Mouse (Mus musculus) thymus, adult 18-20 months (tissue): ENCODE measurements around the gene Snta1.

Source experiments
- DNase-seq, 2 experiments: peaks; one replicate each; pipeline ENCODE4 v3.0.0; 2022; ENCODE audit warnings: mixed read lengths in 2 of 2

Snta1 gene

DNA sequence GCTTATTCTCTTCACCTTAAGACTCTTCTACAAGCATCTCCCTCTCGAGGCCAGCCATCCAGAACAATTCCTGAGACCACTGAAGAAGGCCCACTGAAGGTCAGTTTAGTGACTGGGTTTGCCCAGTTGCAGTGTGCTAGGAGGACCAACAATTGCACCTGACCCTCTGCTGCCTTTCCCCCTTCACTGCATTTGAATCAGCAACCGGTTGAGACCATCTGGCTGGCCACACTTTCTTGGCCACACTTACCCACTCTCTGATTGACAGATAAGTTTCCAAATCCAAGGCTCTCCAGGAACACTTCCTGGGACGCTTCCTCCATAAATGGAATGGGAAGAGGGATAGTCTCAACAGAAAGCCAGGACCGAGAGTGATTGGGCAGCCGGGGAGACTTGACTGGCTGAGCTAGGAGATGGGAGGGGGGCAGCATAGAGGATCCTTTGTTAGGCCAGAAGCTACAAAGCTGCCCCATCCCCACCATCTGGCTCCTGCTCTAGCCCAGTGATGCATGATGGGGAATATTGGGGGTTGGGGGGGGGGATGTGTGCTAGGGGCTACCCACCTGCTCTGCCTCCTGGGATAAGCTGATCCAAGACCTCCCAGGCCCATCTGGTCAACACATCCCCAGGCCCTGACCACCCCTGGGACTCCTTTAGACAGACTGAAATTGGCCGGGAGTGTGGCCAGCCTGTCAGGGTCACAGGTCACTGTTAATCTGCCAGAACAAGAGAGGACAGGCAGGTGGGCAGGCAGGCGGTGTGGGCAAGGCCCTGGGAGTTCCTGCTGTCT is 13.2 kb upstream of the Snta1 start:
- no peak for DNase-seq

DNA sequence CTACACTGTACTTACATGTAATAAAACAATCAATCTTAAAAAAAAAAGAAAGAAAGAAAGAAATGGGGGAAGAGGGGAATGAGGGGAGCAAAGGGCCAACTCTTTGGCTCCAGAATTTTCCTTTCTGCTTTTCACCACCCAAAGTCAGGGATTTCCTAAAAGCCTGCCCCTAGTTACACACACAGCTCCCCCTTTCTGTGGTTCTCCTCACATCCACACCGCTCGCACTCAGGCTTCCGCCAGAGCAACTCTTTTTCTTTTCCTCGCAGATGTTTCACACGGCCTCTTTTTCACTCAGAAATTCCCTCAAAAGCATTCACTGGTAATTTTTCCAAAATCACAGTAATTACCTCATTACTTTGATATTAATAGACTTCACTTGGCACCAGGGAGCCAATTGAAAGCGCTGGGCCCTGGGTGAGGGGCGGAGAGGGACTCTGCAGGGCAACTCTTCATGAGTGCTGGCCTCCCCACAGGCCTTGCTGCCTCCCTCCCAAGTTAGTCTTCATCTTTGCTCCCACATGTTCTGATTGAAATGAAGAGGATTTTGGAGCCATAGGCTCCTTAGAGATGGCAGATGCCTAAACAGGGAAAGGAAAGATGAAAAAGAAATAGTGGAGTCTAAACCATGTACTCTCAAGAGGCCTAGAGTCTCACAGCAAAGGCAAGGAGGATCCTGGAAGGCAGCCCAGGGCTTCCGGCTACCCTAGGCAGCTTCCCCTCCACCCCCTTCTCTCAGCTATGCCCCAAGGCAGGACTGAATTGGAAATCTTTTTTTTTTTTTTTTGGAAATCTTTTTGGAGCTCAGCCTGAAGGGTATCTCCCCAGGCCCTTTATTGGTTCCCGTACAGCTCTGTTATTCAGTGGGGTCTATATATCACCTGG is 12.0 kb upstream of the Snta1 start:
- no peak for DNase-seq

DNA sequence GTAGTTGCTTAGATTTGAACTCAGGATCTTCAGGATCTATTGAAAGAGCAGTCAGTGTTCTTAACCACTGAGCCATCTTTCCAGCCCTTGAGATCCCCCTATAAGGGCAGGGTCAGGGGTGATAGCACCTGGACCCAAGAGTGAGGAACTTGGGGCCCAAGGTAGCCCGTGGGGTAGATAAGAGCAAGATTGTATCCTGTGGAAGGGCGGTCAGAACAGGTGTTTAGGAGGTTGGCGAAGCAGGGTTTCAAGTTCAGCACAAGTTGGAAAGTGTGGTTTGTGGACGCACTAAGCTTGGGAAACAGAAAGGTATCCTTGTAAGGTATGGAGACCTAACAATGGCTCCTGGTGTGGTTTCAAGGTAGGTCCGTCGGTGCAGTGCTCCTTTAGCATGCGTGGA is 10.1 kb upstream of the Snta1 start:
- no peak for DNase-seq

DNA sequence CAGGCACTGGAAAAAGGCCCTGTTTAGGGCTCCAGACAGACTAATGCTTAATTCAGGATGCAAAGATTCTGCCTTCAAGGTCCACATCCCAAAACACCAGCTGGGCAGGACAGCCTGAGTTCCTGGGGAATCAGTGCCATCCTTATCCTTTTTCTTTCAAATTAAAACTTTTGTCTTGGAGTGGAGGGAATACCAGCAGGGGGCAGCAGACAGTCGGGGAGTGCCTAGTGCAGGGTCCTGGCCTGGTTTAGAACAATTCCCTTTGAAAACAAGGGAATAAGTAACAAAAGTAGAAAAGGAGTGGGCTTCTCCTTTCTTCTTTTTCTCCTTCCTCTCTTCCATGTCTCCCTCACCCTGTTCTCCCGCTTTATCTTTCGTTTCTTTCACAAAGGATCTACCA is 9.2 kb upstream of the Snta1 start:
- peak in 1 of 2 experiments; percentile 27 for DNase-seq

DNA sequence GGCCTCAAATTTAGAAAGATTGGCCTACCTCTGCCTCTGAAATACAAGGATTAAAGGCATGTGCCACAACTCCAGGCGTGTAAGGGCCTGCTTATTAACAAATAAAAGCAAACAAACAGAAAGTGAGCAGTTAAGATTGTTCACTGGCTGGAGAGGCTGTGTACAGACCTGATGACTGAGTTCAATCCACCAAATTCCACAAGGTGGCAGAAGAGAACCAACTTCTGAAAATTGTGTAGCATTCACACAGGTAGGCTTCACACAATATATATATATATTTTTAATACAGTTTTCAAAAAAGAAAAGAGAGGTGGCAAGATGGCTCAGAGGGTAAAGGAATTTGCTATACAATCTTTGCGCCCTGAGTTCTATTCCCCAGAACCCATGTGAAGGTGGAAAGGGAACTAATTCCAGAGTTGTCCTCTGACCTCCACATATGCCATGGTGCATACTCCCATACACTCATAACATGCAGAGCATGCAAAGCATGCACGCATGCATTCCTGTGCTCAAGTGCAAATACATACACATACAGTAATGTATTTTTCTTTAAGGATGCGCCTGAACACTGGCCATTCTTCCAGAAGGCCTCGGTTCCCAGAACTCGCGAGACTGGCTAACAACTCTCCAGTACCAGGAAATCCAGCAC is 4.2 kb upstream of the Snta1 start:
- DNase-seq = no peak

DNA sequence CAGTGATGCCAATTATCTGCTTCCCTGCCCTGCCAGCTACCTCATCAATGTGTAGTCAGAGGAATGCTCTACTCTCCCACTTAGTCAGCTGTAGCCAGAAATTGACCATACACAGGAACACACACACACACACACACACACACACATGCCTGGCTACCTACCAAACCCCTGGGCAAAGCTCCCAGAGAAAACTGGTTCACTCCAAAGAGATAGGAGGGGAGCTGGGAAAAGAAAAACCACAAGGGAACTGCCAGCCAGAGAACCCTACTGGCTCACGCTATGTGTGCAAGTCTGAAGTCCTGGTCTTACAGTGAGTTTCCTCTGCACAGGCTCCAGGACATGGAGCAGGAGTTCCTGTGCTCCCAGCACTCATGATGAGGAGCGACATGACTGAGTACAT is 2.5 kb upstream of the Snta1 start:
- DNase-seq = no peak

DNA sequence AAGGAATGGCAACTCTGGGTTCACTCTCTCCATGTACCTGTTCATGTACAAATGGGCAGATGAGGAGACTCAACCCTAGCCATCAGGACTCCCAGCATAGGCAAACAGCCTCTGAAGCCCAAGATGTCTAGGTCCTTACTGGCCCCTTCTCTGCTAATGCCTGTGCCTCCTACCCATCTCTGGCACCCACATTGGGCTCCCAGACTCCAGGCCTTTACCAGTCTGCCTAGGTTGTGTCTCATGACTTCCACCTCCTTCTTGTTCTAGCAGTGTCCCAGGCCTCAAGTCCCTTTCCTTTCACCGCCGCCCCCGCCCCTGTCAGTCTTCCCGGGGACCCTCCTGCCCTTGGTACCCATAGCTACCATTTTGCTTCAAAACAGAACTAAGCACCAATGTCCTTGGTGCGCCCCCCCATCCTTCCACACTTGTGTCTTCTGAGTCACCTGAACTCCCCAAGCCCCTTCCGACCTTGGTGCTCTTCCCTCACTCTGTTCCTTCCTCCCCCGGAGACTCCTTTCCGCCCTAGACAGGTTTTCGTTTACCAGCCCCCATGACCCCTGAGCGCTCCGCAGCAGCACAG is 746 bp downstream of the Snta1 start:
- DNase-seq = no peak

DNA sequence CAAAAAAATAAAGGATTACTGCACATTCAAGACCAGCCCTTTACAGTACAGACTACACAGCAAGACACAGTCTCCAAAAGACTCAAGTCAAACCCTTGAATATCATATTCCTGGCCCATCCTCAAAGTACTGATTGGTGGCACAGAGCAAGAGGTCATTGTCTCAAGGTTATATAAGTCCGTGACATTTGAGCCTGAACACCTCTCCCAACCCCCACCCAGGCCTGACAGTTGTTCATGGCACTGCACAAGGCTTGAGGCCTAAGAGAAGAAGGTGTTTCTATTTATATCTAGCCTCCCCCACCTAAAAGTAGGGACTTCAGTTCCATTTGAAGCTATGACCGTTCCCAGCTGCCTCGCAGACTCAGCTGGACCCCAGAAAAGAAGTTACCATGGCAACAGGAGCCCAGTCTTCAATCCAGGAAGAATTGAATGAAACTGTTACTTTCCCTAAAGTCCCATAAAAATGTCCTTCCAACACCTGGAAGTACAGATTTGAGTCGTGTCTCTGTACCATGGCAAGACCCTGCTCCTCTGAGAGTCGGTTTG is 2.4 kb downstream of the Snta1 start:
- DNase-seq = no peak

DNA sequence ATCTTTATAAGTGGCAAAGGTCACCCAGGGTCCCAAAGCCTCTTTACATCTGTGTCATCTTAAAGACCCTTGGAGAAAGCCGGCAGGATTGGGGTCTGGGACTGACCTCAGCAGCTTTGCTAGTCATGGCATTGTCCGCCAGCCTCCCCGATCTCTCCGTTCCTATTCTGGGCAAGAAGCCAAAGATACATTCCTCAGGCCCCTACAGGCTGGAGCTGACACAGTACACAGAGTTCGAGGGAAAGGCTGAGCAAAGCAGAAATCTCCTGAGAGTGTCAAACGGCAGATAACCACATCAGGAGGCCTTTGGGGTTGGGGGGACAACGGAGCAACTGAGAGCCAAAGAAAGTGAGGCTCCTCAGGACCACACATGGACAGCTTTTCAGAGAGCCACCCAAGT is 5.1 kb downstream of the Snta1 start:
- DNase-seq = no peak

DNA sequence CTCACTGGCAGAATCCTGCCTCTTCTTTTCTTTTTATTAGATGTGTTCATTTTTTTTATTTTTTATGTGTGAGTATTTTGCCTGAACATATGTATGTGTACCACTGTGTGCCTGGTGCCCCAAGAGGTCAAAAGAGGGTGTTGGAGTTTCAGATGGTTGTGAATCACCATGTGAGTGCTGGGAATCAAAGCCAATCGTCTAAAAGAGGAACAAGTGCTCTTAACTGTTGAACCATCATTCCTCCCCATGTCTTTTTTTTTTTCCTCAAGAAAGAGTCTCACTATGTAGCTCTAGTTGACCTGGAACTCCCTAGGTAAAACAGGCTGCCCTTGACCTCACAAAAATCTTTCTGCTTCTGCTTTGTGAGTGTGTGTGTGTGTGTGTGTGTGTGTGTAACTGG is 5.9 kb downstream of the Snta1 start:
- DNase-seq = no peak

DNA sequence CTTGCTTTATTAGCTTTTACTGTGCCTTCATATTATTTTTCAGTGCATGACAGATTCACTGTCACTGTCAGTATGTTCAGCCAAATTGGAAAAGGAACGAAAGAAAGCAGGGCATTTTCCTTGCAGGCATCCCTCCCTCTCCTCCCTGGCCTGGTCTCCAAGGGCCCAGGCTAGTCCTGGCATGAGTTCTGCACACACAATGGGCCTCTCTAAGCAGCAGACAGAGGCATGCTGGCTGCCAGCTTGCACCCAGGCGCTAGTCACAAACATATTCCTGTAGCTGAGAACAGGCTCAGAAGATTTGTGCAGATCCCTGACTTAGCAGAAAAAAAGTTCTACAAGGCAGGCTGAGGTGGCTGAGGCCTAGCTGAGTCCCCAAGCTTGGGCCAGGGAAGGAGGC is 8.6 kb downstream of the Snta1 start:
- no peak for DNase-seq

DNA sequence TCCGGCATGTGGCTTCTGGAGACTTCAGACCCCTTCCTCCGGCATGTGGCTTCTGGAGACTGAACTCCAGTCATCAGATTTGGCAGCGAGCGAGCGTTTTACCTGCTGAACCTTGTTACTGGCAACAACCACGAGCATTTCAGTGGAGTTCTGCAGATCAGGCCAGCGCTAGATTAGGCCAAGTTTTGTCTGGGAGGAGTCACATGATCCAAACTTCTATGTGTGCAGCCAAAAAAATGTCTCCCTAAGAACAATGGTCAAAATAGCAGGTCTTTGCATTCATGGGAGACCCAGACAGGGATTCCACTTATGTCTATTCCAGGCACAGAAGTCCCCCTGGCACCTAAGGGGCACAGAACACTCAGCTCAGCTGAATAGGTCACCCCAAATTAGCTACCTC is 9.6 kb downstream of the Snta1 start:
- no peak for DNase-seq

DNA sequence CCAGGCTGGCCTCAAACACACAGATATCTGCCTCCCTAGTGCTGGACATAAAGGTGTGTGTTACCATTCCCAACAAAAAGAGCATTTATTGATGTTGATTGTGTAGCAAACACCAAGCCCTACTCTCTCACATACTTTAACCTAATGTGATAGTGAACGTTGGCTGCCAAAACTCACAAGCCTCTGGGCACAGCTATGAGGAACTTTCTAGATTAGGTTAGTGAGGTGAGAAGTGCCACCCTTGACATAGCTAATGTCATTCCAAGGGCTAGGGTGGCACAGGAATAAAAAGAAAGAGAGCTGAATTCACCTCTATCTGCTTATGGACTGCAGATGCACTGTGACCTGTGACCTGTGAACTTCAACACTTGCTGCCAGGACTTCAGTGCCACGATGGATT is 11.4 kb downstream of the Snta1 start:
- DNase-seq = no peak

DNA sequence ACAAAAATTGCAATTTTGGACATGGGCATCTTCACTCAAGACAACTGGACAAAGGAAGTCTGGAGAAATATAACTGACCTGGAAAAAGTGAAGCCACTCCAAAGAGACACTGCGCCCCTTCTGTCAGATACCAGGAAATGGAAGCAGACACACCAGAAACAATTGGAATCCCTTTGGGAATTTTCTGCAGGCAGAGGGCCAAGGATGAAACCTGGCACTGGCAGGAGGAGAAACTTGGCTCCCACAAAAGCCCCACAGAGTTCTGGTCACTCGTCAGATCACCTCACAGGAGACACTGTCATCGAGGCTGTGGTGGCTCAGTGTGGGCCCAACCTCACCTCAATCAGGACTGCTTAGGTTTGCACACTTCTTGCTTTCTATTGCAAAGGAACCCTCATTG is 13.3 kb downstream of the Snta1 start:
- no peak for DNase-seq

DNA sequence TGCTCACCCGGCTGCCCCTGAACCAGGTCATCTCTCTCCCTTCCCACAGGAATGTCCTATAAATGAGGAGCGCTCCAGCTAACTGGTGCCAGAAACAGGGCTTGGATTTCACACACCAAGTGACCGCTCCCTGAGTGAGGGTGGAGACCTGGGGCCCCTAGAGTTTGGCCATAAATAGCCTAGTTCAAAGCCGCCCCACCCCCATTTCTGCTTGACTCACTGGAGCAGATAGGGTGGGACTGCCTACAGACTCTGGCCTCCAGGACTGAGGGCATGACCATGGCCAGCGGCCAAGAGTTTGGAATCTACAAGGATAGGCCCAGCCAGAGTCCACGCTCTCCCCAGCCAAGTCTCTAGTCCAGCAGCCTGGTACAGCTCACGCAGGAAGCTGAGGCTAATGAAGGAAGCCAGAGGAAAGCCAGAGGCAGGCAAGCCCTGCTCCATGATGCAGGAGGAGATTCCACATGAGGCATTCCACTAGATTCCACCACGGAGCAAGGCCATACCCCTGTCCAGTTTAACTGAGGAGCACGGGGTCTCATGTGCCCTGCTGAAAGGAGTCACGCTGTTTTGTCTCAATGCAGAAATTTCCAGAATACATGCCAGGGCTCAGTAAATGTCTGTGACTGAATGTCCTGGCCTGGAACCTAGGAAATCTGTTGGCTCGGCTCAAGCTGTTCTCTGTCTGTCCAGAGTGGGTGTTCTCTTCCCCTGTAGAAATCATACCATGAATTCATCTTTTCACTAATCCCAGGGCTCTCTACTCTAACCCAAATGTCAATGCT is 17.5 kb downstream of the Snta1 start:
- peak in 1 of 2 experiments; percentile 20 for DNase-seq

DNA sequence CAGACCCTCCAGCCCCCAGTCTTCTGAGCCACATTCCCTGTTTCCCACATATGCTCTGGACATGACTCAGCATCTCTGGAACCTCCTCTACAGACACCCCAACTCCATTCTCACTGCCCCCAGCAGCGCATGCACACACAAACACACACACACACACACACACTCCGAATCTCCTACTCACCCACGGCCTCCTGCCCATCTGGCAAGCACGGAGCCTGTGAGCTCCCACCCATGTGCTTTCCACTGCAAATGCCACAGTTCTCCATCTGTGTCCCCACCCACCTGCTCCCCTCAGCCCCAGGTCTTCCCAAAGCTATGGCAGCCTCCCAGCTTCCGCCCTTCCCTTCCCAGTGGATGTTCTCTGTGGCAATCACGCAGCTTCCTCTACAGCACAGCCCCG is 28.8 kb downstream of the Snta1 start:
- no peak for DNase-seq

DNA sequence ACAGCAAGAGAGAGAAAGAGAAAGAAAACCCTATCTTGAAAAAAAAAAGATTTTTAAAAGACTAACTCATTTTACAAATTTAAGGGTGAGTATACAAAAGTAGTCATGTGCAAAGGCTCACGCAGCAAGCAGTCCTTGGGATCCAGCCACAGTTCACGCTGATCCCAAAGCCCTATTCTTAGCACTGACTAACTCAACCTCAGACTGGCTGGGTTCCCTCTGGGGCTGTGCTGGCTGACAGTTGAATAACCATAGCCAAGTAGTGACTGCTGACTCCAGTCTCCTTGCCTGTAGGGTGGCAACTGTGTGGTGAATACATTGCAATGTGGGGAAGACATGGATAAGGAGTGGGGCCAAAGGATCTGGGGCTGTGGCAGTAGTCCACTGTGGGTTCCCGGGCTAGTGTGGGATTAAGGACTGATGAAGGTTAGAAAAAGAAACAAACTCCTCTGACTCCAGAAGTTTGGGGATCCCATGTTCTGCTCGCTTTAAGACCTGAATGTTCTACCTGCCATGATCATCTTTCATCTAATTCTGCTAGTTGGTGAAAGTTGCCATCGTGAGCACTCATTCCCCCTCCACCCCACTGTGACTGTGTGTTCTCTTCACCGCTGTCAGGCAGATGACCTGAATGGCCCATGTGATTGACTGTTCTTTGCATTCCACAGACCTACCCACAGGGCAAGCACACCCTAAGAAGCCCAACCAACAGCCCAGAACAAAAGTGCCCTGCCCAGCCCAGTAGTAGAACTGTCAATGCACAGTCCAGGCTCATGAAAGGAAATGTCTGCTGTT is 32.9 kb downstream of the Snta1 start:
- DNase-seq = no peak

DNA sequence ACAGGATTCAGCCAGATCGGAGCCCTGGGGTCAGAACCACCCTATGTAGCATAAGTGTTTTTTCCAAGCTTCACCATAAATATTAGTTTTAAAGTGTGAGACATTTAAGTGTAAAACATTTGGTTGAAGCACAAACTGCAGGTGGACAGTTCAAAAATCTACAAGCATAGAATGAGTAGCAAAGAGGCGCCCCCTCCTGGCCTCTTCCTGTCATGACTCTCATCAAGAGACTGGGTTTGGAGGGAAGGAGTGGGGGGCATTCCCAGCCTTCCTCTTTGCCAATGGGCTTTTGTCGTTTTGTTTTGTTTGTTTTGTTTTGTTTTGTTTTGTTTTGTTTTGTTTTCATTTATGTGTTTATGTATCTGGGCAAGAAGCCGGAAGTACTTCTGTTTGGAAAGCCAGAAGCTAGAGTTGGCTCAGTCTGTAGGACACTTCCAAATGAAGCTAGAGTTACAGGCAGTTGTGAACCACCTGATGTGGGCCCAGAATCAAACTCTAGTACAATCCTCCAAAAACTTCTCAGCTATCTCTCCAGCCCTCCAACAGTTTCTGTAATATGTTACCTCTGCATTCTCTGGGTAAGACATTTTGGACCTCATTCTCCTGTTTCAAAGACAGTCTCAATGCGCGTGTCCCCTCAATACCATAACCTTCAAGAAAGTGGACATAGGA is 33.8 kb downstream of the Snta1 start:
- DNase-seq = peak in 1 of 2 experiments; percentile 27

DNA sequence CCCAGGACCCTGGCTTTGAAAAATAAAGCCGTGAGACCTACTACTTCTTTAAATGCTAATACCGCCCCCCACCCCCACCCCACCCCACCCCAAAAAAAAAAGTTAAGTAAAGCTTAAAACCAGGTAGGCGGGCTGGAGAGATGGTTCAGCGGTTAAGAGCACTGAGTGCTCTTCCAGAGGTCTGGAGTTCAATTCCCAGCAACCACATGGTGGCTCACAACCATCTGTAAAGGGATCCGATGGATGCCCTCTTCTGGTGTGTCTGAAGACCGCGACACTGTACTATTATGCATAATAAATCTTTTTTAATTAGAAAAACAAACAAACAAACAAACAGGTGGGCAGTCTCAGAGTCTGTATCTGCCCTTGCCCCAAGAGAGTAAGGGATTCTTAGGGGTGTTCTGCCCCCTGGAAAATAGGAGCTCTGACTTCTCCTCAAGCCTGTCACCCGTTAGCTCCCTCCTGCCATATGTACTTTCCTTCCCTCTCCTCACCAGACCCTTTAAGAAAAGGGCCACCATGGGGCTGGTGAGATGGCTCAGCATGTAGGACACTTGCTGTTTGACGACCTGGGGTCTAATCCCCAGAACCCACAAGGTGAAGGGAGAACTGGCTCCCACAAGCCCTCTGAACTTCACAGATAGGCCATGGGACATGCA is 34.9 kb downstream of the Snta1 start, which contains the start of gene Cdk5rap1:
TSS of gene Cdk5rap1 (minus strand) at position 169 of the 659 bp plus-strand sequence.
- DNase-seq = no peak
